Mouse (Mus musculus): ENCODE data around the gene Duoxa2. TPM values are rescaled to one million over a fixed set of nuclear protein-coding genes. Genes with fewer than 3 reads are reported as not detected.
A peak's percentile ranks its signal among the peaks of the same experiment; 100 is the strongest.
"Not testable (repeated sequence)": the region's sequence is repeated elsewhere in the genome, so short reads cannot be mapped to it uniquely, and the experiment has no call there.

The Duoxa2 gene
- total and polyA plus RNA-seq, 3 experiments, result not detected

- DNase-seq, result peak; percentile 79
Observed at GRCm38 (mm10) chr2:122306184-122306583, 7.5 kb downstream of the Duoxa2 start.

GRCm38 (mm10) chr2:122309647-122310046 is 10.9 kb downstream of the Duoxa2 start:
- DNase-seq, result no peak

GRCm38 (mm10) chr2:122311561-122311960 is 12.9 kb downstream of the Duoxa2 start:
- no peak for DNase-seq

- peak; percentile 27 for DNase-seq
Observed at GRCm38 (mm10) chr2:122312722-122313417, 14.2 kb downstream of the Duoxa2 start.

- peak; percentile 5 for DNase-seq
Observed at GRCm38 (mm10) chr2:122313536-122313935, 14.8 kb downstream of the Duoxa2 start, which contains the start of gene Duoxa1. Gene Duoxa1 (minus strand): TSS chr2:122313730.

- DNase-seq, result no peak
Observed at GRCm38 (mm10) chr2:122315372-122315771, 16.7 kb downstream of the Duoxa2 start, which contains the start of gene Duox1. Gene Duox1 (plus strand): TSS chr2:122315672.

- DNase-seq, result no peak
Observed at GRCm38 (mm10) chr2:122317384-122317783, 18.7 kb downstream of the Duoxa2 start.

GRCm38 (mm10) chr2:122323960-122324359 is 25.3 kb downstream of the Duoxa2 start:
- DNase-seq, result no peak

GRCm38 (mm10) chr2:122324586-122324985 is 25.9 kb downstream of the Duoxa2 start:
- DNase-seq, result no peak

- DNase-seq, result no peak
Observed at GRCm38 (mm10) chr2:122325361-122325760, 26.7 kb downstream of the Duoxa2 start.

GRCm38 (mm10) chr2:122327986-122328385 is 29.3 kb downstream of the Duoxa2 start:
- DNase-seq, result no peak

GRCm38 (mm10) chr2:122330317-122330716 is 31.6 kb downstream of the Duoxa2 start:
- DNase-seq, result not testable (repeated sequence)

- no peak for DNase-seq
Observed at GRCm38 (mm10) chr2:122332222-122332621, 33.5 kb downstream of the Duoxa2 start.

- DNase-seq, result no peak
Observed at GRCm38 (mm10) chr2:122334170-122334569, 35.5 kb downstream of the Duoxa2 start.

GRCm38 (mm10) chr2:122337291-122337690 is 38.6 kb downstream of the Duoxa2 start:
- DNase-seq, result no peak

GRCm38 (mm10) chr2:122345106-122345893 is 46.6 kb downstream of the Duoxa2 start:
- DNase-seq, result no peak

GRCm38 (mm10) chr2:122346164-122346563 is 47.5 kb downstream of the Duoxa2 start:
- DNase-seq, result not testable (repeated sequence)

- DNase-seq, result no peak
Observed at GRCm38 (mm10) chr2:122347257-122347656, 48.6 kb downstream of the Duoxa2 start.

GRCm38 (mm10) chr2:122348531-122349131 is 49.9 kb downstream of the Duoxa2 start:
- DNase-seq, result peak; percentile 92

- DNase-seq, result no peak
Observed at GRCm38 (mm10) chr2:122349136-122349785, 50.6 kb downstream of the Duoxa2 start.

- DNase-seq, result no peak
Observed at GRCm38 (mm10) chr2:122351156-122351930, 52.6 kb downstream of the Duoxa2 start.
